Mouse (Mus musculus) thymus, postnatal 25 days (tissue): ENCODE data around the gene Slc51a.
"Not testable (repeated sequence)": the region's sequence is repeated elsewhere in the genome, so short reads cannot be mapped to it uniquely, and the experiment has no call there.

Experiments used
- DNase-seq: peaks from one replicate; pipeline ENCODE4 v3.0.0; 2022

Gene Slc51a

GRCm38 (mm10) chr16:32464908-32465307, 22.8 kb downstream of the Slc51a start:
- no peak for DNase-seq

- no peak for DNase-seq
Measured at GRCm38 (mm10) chr16:32463426-32463825, 24.3 kb downstream of the Slc51a start.

- no peak for DNase-seq
Measured at GRCm38 (mm10) chr16:32462950-32463349, 24.7 kb downstream of the Slc51a start.

- DNase-seq, result no peak
Measured at GRCm38 (mm10) chr16:32461713-32462112, 26.0 kb downstream of the Slc51a start.

GRCm38 (mm10) chr16:32460518-32460917, 27.2 kb downstream of the Slc51a start:
- DNase-seq, result no peak

- DNase-seq, result peak; percentile 50
Measured at GRCm38 (mm10) chr16:32457589-32458386, 29.9 kb downstream of the Slc51a start.

- no peak for DNase-seq
Measured at GRCm38 (mm10) chr16:32456761-32457160, 30.9 kb downstream of the Slc51a start.

GRCm38 (mm10) chr16:32456086-32456485, 31.6 kb downstream of the Slc51a start:
- DNase-seq, result no peak

- DNase-seq, result no peak
Measured at GRCm38 (mm10) chr16:32454646-32455045, 33.0 kb downstream of the Slc51a start.

- DNase-seq, result no peak
Measured at GRCm38 (mm10) chr16:32453102-32453501, 34.6 kb downstream of the Slc51a start.

GRCm38 (mm10) chr16:32450133-32450532, 37.5 kb downstream of the Slc51a start:
- DNase-seq, result no peak

- no peak for DNase-seq
Measured at GRCm38 (mm10) chr16:32449665-32450064, 38.0 kb downstream of the Slc51a start.

GRCm38 (mm10) chr16:32446563-32447138, 41.0 kb downstream of the Slc51a start:
- no peak for DNase-seq

- DNase-seq, result no peak
Measured at GRCm38 (mm10) chr16:32445558-32445957, 42.1 kb downstream of the Slc51a start.

- not testable (repeated sequence) for DNase-seq
Measured at GRCm38 (mm10) chr16:32444615-32445014, 43.1 kb downstream of the Slc51a start.

- DNase-seq, result no peak
Measured at GRCm38 (mm10) chr16:32441432-32441831, 46.2 kb downstream of the Slc51a start.

GRCm38 (mm10) chr16:32437266-32437665, 50.4 kb downstream of the Slc51a start:
- DNase-seq, result no peak

- no peak for DNase-seq
Measured at GRCm38 (mm10) chr16:32436657-32437056, 51.0 kb downstream of the Slc51a start.

- DNase-seq, result no peak
Measured at GRCm38 (mm10) chr16:32434691-32435090, 53.0 kb downstream of the Slc51a start.

- peak; percentile 67 for DNase-seq
Measured at GRCm38 (mm10) chr16:32434066-32434465, 53.6 kb downstream of the Slc51a start.

GRCm38 (mm10) chr16:32433138-32433537, 54.5 kb downstream of the Slc51a start:
- no peak for DNase-seq

- no peak for DNase-seq
Measured at GRCm38 (mm10) chr16:32431926-32432325, 55.8 kb downstream of the Slc51a start.

- no peak for DNase-seq
Measured at GRCm38 (mm10) chr16:32431047-32431591, 56.6 kb downstream of the Slc51a start.

- DNase-seq, result peak; percentile 82
Measured at GRCm38 (mm10) chr16:32430474-32431046, 57.1 kb downstream of the Slc51a start, which contains the start of gene Pcyt1a. Gene Pcyt1a, plus strand, starts transcription at chr16:32430921.
